Mouse (Mus musculus) embryonic facial prominence, embryonic 11.5 days (tissue): ENCODE measurements around the gene Tox2. TPM values are rescaled to one million over a fixed set of nuclear protein-coding genes. Genes with fewer than 3 reads are reported as not detected.

ENCODE experiments used
- ATAC-seq: fragments of 200-750 bp; cut with Nextera tagmentation; replicated peaks from 2 replicates; pipeline ENCODE4 v1.8.0; 2017; ENCODE audit warnings: low read depth; ENCODE audit not compliant: insufficient number of reproducible peaks, low FRiP score, low TSS enrichment
- DNase-seq: peaks from one replicate; pipeline ENCODE4 v3.0.0-alpha.2; 2015; ENCODE audit warnings: low spot score
- H3K27ac ChIP-seq: fragments of 300-500 bp; sonication (generic); replicated peaks from 2 replicates; pipeline ENCODE4 v1.5.1; 2014; ENCODE audit warnings: mild to moderate bottlenecking, low read depth, low read length, control low read depth
- H3K27me3 ChIP-seq: fragments of 300-500 bp; sonication (generic); 2 replicates; pipeline ENCODE4 v1.6.1; 2014; ENCODE audit warnings: mild to moderate bottlenecking, low read length, moderate library complexity, mixed read lengths; ENCODE audit not compliant: control insufficient read depth, insufficient read depth
- H3K36me3 ChIP-seq: fragments of 300-500 bp; sonication (generic); replicated peaks from 2 replicates; pipeline ENCODE4 v1.6.1; 2014; ENCODE audit warnings: low read depth, mild to moderate bottlenecking, low read length, moderate library complexity, mixed read lengths; ENCODE audit not compliant: control insufficient read depth, insufficient read depth
- H3K4me1 ChIP-seq: fragments of 300-500 bp; sonication (generic); 2 replicates; pipeline ENCODE4 v1.6.1; 2014; ENCODE audit warnings: low read length, mixed read lengths; ENCODE audit not compliant: control insufficient read depth, insufficient read depth
- H3K4me2 ChIP-seq: fragments of 300-500 bp; sonication (generic); 2 replicates; pipeline ENCODE4 v1.6.1; 2014; ENCODE audit warnings: low read depth, mild to moderate bottlenecking, control low read depth, low read length, moderate library complexity
- H3K4me3 ChIP-seq: fragments of 300-500 bp; sonication (generic); 2 replicates; pipeline ENCODE4 v1.5.1; 2014; ENCODE audit warnings: low read depth, low read length, control low read depth
- H3K9ac ChIP-seq: fragments of 300-500 bp; sonication (generic); replicated peaks from 2 replicates; pipeline ENCODE4 v1.6.1; 2014; ENCODE audit warnings: mild to moderate bottlenecking, control low read depth, low read length
- H3K9me3 ChIP-seq: fragments of 300-500 bp; sonication (generic); replicated peaks from 2 replicates; pipeline ENCODE4 v1.6.1; 2016; ENCODE audit warnings: mild to moderate bottlenecking, low read length, inconsistent platforms, mixed read lengths; ENCODE audit not compliant: control insufficient read depth
- WGBS: fragments of 180-500 bp; shearing (Covaris S2); extraction: QIAGEN DNeasy Blood & Tissue Kit; methylation state at CpG from one replicate; pipeline ENCODE4 v1.1.7; 2014; 5-methylcytosine and 5-hydroxymethylcytosine counted together
- polyA plus RNA-seq: library from polyadenylated mRNA; unstranded; fragments of >200 nt; fragmentation: Nextera tagmentation; extraction: Ambion mirVana; gene quantifications from 2 replicates; pipeline ENCODE4 v1.2.1, GENCODE M21; 2014

Gene Tox2
- polyA plus RNA-seq, 1 experiment from 2014 or later: 10.8 TPM

GRCm38 (mm10) chr2:163285335-163285734 is 82.4 kb downstream of the Tox2 start:
- no peak overlapping the region for H3K9ac ChIP-seq
- no peaks in the 10 kb centered on the region for H3K27me3 ChIP-seq
- no peak for DNase-seq
- 82% methylated on average over 9 of the region's 9 CpGs for WGBS
- no peak overlapping the region for H3K27ac ChIP-seq
- H3K36me3 ChIP-seq: no peaks in the 10 kb centered on the region
- no peak overlapping the region for H3K4me2 ChIP-seq
- no peak for ATAC-seq
- H3K4me1 ChIP-seq: peaks cover 2% of the 10 kb centered on the region; the same call in 1 of the 2 replicates
- no peaks in the 10 kb centered on the region for H3K9me3 ChIP-seq
- no peak overlapping the region for H3K4me3 ChIP-seq

GRCm38 (mm10) chr2:163285762-163286161 is 82.8 kb downstream of the Tox2 start:
- H3K4me3 ChIP-seq: no peak overlapping the region
- H3K4me1 ChIP-seq: peaks cover 2% of the 10 kb centered on the region; the same call in 1 of the 2 replicates
- WGBS: 58% methylated on average over 7 of the region's 7 CpGs
- H3K36me3 ChIP-seq: no peaks in the 10 kb centered on the region
- H3K4me2 ChIP-seq: no peak overlapping the region
- no peak overlapping the region for H3K9ac ChIP-seq
- ATAC-seq (no peak), DNase-seq (no peak)
- no peaks in the 10 kb centered on the region for H3K27me3 ChIP-seq
- H3K9me3 ChIP-seq: no peaks in the 10 kb centered on the region
- H3K27ac ChIP-seq: no peak overlapping the region

- H3K4me2 ChIP-seq: peak overlapping the region; percentile 23; the same call in 1 of the 2 replicates
- no peaks in the 10 kb centered on the region for H3K27me3 ChIP-seq
- no peak for ATAC-seq
- WGBS: 20% methylated on average over 21 of the region's 21 CpGs
- DNase-seq: no peak
- no peaks in the 10 kb centered on the region for H3K36me3 ChIP-seq
- no peaks in the 10 kb centered on the region for H3K9me3 ChIP-seq
- H3K4me1 ChIP-seq: peaks cover 2% of the 10 kb centered on the region; the same call in 1 of the 2 replicates
- no peak overlapping the region for H3K4me3 ChIP-seq
- no peak overlapping the region for H3K27ac ChIP-seq
- peak overlapping the region; percentile 22 for H3K9ac ChIP-seq
These were observed 86.0 kb downstream of the Tox2 start for GRCm38 (mm10) chr2:163288881-163289379.

- no peak overlapping the region for H3K4me3 ChIP-seq
- 56% methylated on average over 11 of the region's 11 CpGs for WGBS
- H3K36me3 ChIP-seq: no peaks in the 10 kb centered on the region
- no peaks in the 10 kb centered on the region for H3K9me3 ChIP-seq
- no peaks in the 10 kb centered on the region for H3K4me1 ChIP-seq
- DNase-seq (no peak), ATAC-seq (no peak)
- no peak overlapping the region for H3K27ac ChIP-seq
- H3K27me3 ChIP-seq: no peaks in the 10 kb centered on the region
- H3K9ac ChIP-seq: no peak overlapping the region
- H3K4me2 ChIP-seq: no peak overlapping the region
These were observed 94.2 kb downstream of the Tox2 start for GRCm38 (mm10) chr2:163296999-163297630.

- H3K27ac ChIP-seq: no peak overlapping the region
- ATAC-seq: no peak
- H3K9me3 ChIP-seq: no peaks in the 10 kb centered on the region
- WGBS: 50% methylated on average over 14 of the region's 14 CpGs
- no peak overlapping the region for H3K9ac ChIP-seq
- no peaks in the 10 kb centered on the region for H3K36me3 ChIP-seq
- H3K4me3 ChIP-seq: no peak overlapping the region
- no peaks in the 10 kb centered on the region for H3K4me1 ChIP-seq
- no peaks in the 10 kb centered on the region for H3K27me3 ChIP-seq
- no peak overlapping the region for H3K4me2 ChIP-seq
- DNase-seq: no peak
These were observed 97.4 kb downstream of the Tox2 start for GRCm38 (mm10) chr2:163300069-163301060.

DNA sequence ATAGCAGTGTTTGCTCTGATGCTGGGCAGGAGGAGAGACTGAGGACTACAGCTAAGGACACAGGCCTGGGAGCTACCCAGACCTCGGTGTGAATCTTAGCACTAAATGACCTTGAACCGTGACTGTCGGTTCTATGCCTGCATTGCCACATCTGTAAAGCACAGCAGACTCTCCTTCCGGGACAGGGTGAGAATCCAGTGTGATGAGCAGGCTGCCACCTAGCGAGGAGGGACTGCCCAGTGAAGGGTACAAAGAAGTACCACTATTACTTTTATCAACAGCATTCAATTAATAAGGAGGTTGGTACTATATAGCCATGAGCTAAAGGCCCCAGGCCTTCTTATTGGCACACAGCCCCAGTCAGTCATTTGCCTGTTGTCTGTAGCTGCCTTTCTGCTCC is 98.7 kb downstream of the Tox2 start:
- H3K4me3 ChIP-seq: no peak overlapping the region
- no peak overlapping the region for H3K4me2 ChIP-seq
- H3K27me3 ChIP-seq: no peaks in the 10 kb centered on the region
- no peaks in the 10 kb centered on the region for H3K4me1 ChIP-seq
- ATAC-seq (no peak), DNase-seq (no peak)
- H3K36me3 ChIP-seq: no peaks in the 10 kb centered on the region
- H3K27ac ChIP-seq: no peak overlapping the region
- H3K9me3 ChIP-seq: no peaks in the 10 kb centered on the region
- no peak overlapping the region for H3K9ac ChIP-seq
- 53% methylated on average over 5 of the region's 5 CpGs for WGBS

DNA sequence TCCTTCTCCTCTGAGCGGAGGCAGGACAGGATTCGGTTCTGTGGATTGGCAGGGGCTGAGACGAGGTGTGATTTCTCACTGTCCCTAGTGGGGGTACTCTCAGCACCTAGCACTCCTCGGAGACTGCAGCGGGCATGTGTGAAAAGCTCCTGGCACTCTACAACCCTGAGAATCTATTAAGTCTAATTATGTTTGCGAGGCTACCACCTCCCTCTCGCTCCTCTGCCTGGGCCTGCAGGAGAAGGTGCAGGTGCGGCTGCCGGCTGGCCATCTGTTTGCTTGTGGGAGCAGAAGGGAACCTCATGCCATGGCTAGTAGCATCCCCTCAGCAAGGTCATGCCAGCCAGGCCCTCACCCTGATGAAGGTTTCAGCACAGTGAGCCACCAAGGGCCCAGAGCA is 100.1 kb downstream of the Tox2 start:
- H3K36me3 ChIP-seq: no peaks in the 10 kb centered on the region
- H3K4me2 ChIP-seq: no peak overlapping the region
- no peak overlapping the region for H3K9ac ChIP-seq
- 60% methylated on average over 9 of the region's 9 CpGs for WGBS
- ATAC-seq: no peak
- no peaks in the 10 kb centered on the region for H3K4me1 ChIP-seq
- no peaks in the 10 kb centered on the region for H3K9me3 ChIP-seq
- H3K27me3 ChIP-seq: no peaks in the 10 kb centered on the region
- DNase-seq: no peak
- H3K4me3 ChIP-seq: no peak overlapping the region
- H3K27ac ChIP-seq: no peak overlapping the region

GRCm38 (mm10) chr2:163309376-163309775 is 106.5 kb downstream of the Tox2 start:
- ATAC-seq (no peak), DNase-seq (no peak)
- 89% methylated on average over 17 of the region's 17 CpGs for WGBS
- no peaks in the 10 kb centered on the region for H3K27me3 ChIP-seq
- H3K4me1 ChIP-seq: no peaks in the 10 kb centered on the region
- no peak overlapping the region for H3K27ac ChIP-seq
- no peak overlapping the region for H3K4me2 ChIP-seq
- no peaks in the 10 kb centered on the region for H3K9me3 ChIP-seq
- H3K36me3 ChIP-seq: no peaks in the 10 kb centered on the region
- H3K9ac ChIP-seq: no peak overlapping the region
- no peak overlapping the region for H3K4me3 ChIP-seq
